Mouse (Mus musculus): Measurements from ENCODE around the gene Smtnl1.
A peak's percentile ranks its signal among the peaks of the same experiment; 100 is the strongest.

The Smtnl1 gene

GRCm38 (mm10) chr2:84822552-84822951 lies at the start of gene Smtnl1:
TSS of gene Smtnl1 (minus strand) at chr2:84822652.
- no peak for DNase-seq (ENCODE audit: low spot score)

GRCm38 (mm10) chr2:84870623-84871160 lies 48.2 kb upstream of the Smtnl1 start:
- DNase-seq (ENCODE audit: low spot score): peak; percentile 66

- DNase-seq (ENCODE audit: low spot score): no peak
Measured at GRCm38 (mm10) chr2:84868977-84869376, 46.5 kb upstream of the Smtnl1 start.

- peak; percentile 84 for DNase-seq (ENCODE audit: low spot score)
Measured at GRCm38 (mm10) chr2:84868521-84868943, 46.1 kb upstream of the Smtnl1 start.

GRCm38 (mm10) chr2:84865616-84866571 lies 43.4 kb upstream of the Smtnl1 start:
- DNase-seq (ENCODE audit: low spot score): peak; percentile 49

- no peak for DNase-seq (ENCODE audit: low spot score)
Measured at GRCm38 (mm10) chr2:84862231-84862630, 39.8 kb upstream of the Smtnl1 start.

GRCm38 (mm10) chr2:84861430-84861829 lies 39.0 kb upstream of the Smtnl1 start:
- no peak for DNase-seq (ENCODE audit: low spot score)

GRCm38 (mm10) chr2:84859991-84860780 lies 37.7 kb upstream of the Smtnl1 start:
- DNase-seq (ENCODE audit: low spot score): no peak

- DNase-seq (ENCODE audit: low spot score): no peak
Measured at GRCm38 (mm10) chr2:84858551-84858950, 36.1 kb upstream of the Smtnl1 start.

GRCm38 (mm10) chr2:84855732-84856131 lies 33.3 kb upstream of the Smtnl1 start:
- peak; percentile 35 for DNase-seq (ENCODE audit: low spot score)

GRCm38 (mm10) chr2:84851130-84852040 lies 28.9 kb upstream of the Smtnl1 start:
- DNase-seq (ENCODE audit: low spot score): no peak

- DNase-seq (ENCODE audit: low spot score): no peak
Measured at GRCm38 (mm10) chr2:84850407-84851129, 28.1 kb upstream of the Smtnl1 start.

GRCm38 (mm10) chr2:84845226-84845625 lies 22.8 kb upstream of the Smtnl1 start:
- no peak for DNase-seq (ENCODE audit: low spot score)

- DNase-seq (ENCODE audit: low spot score): peak; percentile 68
Measured at GRCm38 (mm10) chr2:84843654-84844053, 21.2 kb upstream of the Smtnl1 start.

GRCm38 (mm10) chr2:84841905-84842304 lies 19.5 kb upstream of the Smtnl1 start:
- peak; percentile 92 for DNase-seq (ENCODE audit: low spot score)

GRCm38 (mm10) chr2:84840748-84841563 lies 18.5 kb upstream of the Smtnl1 start:
- DNase-seq (ENCODE audit: low spot score): peak; percentile 60

GRCm38 (mm10) chr2:84840016-84840747 lies 17.7 kb upstream of the Smtnl1 start:
- DNase-seq (ENCODE audit: low spot score): peak; percentile 56

- DNase-seq (ENCODE audit: low spot score): peak; percentile 76
Measured at GRCm38 (mm10) chr2:84838993-84839980, 16.8 kb upstream of the Smtnl1 start.

All from c-Kit-positive CD71-positive TER-119-positive erythroid progenitor cells, embryonic 14.5 days (primary cell).